Mouse (Mus musculus): ENCODE data around the gene Wdr38.

The Wdr38 gene

DNA sequence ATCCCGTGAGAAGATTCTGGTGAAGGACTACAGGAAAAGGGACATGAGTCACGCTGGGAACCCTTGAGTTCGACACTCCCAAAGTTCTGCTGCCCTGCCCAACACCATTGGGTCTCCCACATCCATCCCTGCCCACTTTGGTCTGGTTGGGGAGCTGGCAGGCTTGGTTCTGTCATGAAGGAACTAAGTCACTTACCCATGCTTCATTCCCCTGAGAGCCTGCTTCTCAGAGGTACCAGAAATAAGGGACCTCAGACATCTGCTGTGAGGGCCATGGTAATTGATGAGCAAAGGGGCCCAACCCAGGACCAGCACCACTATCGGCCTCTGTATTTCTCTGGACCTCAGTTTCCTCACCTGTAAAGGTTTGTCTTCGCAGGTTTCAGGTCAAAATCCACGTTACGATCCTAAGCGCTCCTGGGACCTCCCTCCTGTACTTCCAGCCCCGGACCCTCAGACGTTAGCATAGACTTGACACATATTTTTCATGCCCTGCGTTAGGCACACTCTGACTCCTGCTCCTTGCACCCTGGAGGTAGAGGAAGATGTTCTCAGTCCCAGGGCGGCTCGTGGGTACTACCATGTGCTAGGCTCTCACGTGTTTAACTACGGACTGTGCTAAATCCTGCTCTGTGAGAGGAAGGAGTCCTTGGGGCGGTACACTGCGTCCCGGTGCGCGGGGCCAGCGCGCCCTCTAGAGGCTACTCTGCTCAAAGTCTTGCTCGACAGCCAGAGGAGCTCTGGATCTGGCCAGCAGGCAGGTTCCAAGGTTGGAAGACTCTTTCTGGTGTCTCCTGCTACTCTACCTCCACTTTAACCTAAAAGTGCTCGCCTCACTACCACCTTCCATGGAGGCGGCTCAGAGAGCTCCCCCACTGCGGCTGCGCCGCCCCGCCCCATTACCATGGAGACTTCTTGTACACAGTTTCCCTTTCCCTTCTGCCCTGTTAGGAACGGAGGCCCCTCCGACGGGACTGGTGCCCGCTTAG is at the start of gene Wdr38:
Gene Wdr38 (plus strand): TSS at position 91 of the 989 bp plus-strand sequence.
- peak; percentile 90 to 91 for DNase-seq (ENCODE audit: low spot score in 2 of 2)

DNA sequence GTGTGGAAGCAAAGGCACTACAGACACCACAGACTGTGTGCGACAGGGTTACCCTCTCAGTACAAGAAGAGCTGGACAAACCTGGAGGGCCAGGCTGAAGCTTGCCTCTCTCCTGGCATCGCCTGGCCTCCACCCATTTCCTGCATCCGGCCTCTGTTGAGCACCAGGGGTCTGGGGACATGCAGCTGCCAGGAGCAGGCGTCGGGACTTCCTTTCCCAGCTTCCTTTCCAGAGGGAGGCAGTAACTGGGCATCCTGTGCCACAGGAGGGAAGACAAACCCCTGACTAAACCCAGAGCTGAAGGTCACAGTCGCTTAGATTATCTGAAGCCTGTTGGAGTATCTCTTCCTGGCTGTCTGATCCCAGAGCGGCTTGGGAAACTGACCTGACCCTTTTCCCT is 49.7 kb upstream of the Wdr38 start:
- DNase-seq (ENCODE audit: low spot score in 2 of 2): peak in 1 of 2 experiments; percentile 18

DNA sequence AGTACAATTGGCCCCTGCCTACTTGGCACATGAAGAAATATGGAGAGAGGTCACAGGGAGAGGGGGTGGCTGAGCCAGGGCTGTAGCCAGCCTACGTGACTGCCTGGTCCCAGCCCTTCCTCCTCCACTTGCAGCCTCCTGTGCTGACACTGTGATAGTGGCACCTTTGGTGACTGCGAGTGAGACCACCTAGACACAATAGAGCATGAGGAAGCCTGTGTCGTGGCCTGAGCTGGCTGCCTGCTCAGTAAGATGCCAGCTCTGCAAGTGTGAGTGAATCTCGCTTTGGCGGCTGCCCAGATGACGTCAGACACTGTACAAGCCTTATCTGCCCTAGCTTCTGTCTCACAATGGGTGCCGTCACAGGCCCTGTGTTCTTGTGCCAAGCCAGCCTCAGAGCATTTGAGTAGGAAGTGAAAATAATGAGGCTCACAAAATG is 47.0 kb upstream of the Wdr38 start:
- peak; percentile 91 to 93 for DNase-seq (ENCODE audit: low spot score in 2 of 2)

DNA sequence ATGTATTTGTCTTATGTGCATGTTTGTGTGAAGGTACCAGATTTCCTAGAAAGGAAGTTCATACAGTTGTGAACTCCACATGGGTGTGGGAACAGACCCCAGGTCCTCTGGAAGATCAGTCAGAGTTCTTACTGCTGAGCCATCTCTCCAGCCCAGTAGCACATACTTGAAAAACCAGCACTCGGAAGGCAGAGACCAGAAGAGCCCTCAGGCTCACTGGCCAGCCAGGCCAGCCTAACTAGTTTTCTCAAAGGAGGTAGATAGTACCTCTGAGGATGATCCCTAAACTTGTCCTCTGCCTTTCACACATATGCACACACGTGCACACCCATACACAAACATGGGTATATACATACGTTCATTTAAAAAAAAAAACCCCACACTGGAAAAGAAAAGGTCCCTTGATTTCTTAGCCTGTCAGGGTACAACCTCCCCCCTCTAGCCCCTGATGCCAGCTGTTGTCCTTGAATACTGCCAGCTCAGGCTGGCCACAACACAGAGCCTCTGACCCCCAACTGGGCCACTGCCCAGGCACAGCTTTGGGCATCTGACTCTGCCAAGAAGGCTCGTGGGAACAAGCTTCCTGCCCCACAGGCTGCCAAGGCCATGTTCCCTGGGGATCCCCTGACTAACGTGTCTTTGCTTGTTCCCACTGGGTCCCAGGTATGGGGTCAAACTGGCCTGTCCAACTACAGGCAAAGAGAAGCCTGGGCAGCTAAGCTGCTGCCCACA is 44.0 kb upstream of the Wdr38 start:
- DNase-seq (ENCODE audit: low spot score in 2 of 2): peak; percentile 85 to 87

DNA sequence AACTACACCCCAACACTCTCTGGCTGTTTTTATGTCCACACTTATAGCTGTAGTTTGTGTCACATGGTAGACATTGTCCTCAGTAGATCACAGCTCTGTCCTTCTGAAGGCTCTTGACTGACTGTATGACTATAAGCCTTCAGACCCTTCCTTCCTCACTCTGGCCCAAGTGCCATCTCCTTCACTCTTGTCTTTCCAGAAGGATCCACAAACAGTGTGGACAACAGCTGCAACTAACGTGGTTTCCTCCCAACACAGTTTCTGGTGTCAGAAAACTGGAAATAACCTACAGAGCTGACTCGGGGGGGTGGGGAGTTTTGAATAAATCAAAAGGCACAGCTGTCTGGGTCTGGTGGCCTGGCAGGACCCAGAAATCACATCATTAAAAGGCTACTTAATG is 41.2 kb upstream of the Wdr38 start:
- no peak for DNase-seq (ENCODE audit: low spot score in 2 of 2)

DNA sequence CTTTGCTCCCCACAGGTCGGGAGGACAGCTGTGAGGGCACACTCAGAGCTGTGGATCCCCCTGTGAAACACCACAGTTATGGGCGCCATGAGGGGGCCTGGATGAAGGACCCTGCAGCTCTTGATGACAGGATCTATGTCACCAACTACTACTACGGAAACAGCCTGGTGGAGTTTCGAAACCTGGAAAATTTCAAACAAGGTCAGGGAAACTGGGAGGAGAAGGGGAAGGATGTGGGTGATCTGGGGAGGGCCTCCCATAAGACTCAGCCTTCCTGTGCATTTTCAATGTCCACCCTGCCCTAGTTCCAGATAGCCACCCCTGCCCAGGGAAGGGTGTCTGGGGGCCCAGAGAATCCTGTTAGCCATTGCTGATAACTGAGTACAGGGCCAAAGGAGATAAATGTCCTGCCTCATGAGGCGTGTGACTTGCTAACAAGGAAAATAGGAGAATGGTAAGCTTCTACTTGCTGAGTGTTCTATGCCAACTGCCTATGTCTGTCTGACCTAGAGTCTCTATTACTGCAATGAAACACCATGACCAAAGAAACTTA is 39.5 kb upstream of the Wdr38 start:
- DNase-seq (ENCODE audit: low spot score in 2 of 2): no peak

DNA sequence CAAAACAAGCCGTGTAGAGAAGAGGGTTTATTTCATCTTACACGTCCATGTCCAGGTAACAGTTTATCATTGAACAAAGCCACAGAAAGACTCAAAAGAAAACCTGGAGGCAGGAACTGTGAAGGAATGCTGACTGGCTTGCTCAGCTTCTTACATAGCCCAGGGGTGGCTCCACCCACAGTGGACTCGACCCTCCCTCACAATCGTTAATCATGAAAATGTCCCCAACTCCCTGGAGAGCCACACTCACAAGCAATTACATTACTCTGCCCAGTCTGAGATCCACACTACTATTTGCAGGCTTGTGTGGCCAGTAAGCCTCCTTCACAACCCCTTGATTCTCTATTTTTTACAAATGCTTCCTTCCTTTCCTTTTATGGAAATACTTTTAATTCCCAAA is 33.1 kb upstream of the Wdr38 start:
- DNase-seq (ENCODE audit: low spot score in 2 of 2): no peak

DNA sequence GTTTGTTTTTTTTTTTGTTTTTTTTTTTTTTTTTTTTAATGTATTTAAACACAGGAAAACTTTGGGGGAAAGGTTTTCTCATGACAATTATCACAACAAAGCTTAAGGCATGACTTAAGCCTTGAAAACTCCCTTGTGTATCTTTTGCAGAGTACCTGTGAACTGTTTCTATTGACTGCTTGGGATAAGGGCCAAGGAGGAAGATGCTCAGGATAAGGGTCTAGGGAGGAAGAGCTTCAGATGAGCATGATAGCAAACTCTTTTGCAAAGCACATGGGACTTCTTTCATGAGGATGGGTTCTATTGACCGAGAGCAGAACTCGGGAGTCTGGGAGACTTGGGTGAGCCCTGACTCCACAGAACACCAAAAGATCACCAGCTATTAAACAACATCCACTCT is 27.6 kb upstream of the Wdr38 start:
- no peak for DNase-seq (ENCODE audit: low spot score in 2 of 2)

DNA sequence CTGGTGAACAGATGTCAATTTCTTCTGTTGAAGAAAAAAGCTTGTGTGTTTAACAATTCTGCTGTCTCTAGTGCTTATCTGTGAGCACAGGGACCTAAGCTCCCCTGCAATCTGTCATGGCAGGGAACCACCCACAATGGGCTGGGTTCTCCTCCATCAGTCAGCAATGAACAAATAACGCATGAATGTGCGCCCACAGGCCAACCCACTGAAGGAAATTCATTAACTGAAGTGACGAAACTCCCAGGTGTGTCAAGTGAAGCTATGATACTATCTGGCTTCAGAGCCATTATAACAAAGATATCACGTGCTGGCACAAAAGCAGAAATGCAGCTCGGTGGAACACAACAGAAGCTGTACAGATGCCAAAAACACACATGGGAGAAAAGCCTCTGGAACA is 27.2 kb upstream of the Wdr38 start:
- DNase-seq (ENCODE audit: low spot score in 2 of 2): no peak

DNA sequence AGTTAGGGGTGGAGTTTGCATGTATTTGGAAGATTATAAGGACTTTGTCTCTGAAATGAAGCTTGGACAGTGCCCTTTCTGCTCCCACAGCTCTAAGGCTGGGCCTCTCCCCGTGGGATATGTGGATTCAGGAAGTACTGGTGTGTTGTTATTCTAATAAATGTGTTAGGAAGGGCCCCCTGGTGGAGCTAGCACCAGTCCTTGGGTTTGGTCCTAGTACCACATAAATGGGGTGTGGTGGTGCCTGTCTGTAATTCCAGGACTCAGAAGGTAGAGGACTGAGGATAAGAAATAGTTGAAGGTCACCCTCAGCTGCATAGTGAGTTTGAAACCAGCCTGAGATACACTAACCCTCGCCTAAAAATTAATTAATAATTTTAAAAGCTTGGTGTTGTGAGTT is 24.1 kb upstream of the Wdr38 start:
- no peak for DNase-seq (ENCODE audit: low spot score in 2 of 2)

DNA sequence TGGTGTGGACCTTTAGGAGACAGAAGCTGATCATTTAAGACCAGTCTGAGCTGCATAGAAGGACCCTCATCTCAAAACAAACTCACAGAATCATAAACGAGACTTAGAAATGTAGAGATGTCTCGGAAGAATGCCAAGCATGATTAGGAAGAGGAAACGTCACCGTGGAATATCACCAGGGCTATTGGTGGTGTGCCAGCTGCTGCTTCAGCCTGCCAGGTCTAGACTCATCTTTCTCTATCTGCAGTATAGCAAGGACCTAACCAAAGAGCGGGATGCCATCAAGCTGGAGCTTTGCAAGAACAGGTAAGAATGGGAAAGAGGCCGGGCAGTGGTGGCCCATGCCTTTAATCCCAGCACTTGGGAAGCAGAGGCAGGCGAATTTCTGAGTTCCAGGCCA is 23.6 kb upstream of the Wdr38 start:
- peak in 1 of 2 experiments; percentile 46 for DNase-seq (ENCODE audit: low spot score in 2 of 2)

DNA sequence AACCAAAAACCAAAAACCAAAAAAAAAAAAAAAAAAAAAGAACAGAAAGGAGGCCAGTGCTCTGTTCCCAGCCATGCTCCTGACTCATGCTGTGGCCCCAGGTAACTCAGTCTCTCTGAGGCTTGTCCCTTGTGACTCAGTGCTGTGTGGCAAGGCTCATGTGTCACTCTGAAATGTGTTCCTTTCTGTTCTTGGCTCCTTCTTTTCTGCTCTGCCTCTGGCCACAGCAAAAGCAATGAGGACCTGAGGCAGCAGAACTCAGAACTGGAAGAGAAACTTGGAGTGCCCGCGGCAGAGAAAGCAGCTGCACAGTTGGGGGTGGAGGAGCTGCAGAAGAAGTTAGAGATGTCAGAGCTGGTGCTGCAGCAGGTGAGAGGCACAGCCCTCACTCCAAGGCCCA is 23.1 kb upstream of the Wdr38 start:
- DNase-seq (ENCODE audit: low spot score in 2 of 2): no peak

DNA sequence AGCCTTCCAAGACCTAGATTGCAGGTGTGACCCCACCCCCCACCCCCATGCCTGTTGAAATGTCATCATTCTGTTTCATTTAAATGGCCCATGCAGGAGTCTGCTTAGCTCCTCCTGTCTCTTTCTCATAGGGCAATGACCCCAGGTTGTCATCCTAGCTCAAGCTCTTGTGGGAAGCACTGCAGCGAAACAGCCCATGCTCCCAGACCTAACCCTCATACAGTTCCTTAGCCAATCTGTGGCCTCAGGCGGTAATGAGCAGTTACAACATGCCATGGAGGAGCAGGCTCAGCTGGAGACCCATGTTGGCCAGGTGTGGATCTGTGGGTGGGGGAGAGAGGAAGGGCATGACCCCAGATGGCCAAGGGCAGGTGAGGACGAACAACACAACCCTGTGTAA is 22.1 kb upstream of the Wdr38 start:
- no peak for DNase-seq (ENCODE audit: low spot score in 2 of 2)

DNA sequence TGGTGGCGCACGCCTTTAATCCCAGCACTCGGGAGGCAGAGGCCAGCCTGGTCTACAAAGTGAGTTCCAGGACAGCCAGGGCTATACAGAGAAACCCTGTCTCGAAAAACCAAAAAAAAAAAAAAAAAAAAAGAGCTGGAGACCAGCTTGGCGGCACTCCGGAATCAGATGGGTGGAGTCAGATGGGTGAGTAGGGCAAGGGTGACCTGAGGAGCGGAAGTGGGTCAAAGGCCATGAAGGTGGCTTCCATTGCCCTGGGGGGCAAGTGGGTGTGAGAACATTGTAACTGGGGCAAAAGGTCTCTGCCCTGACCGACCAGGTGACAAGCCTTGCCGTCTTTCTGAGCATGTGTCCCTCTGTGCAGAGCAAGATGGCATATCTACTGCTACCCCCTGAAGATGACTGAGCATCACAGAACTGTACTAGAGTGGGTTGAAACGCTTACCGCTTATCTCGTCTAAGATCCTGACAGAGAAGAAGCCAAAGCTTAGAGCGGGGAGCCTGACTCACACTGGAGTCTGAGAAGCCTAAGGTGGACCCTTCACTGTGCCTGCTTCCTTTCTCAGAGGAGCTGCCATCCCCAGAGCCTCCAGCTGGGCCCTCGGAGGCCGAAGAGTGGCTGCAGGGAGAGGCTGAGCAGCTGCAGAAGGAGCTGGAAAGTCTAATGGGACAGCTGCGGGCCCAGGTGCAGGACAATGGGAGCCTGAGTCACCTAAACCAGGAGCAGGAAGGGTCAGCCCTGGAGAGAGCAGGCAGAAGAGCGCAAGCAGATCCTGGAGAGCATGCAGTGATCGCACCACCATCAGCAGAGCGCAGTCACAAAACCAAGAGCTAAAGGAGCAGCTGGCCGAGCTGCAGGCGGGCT is 21.1 kb upstream of the Wdr38 start:
- DNase-seq (ENCODE audit: low spot score in 2 of 2): no peak

DNA sequence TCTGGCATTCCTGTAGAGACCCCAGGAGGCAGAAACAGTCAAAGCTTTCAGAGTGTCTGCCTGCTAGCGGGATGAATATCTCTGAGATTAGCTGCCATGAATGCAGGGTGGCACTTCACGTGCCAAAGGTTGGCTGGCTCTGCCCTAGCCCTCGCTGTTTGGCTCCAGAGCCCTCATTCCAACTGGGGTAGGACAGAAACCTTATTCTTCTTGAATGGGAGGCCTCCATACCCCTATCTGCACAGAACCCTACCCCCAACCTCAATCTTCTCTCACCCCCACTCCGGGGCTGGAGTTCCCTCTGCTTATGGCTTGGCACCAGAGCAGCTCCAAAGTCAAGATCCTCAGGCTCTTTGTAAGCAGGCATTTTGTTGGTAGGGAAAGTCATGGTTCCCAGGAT is 19.4 kb upstream of the Wdr38 start:
- DNase-seq (ENCODE audit: low spot score in 2 of 2): no peak

DNA sequence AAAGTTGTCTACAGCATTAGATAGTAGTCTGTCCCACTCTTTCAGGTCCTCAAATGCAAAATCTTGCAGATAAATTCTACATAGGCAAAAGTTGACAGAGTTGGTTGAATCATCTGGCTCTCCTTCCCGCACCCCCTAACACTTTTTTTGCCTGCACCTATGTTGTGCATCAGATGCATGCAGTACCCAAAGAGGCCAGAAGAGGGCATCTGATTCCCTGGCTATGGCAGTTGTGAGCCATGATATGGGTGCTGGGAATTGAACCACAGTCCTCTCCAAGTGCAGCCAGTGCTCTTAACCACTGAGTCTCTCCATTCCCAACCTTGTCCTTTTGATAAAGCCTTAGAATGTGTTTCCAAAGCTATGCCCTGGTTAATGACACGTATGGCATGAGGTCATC is 13.8 kb upstream of the Wdr38 start:
- DNase-seq (ENCODE audit: low spot score in 2 of 2): no peak

DNA sequence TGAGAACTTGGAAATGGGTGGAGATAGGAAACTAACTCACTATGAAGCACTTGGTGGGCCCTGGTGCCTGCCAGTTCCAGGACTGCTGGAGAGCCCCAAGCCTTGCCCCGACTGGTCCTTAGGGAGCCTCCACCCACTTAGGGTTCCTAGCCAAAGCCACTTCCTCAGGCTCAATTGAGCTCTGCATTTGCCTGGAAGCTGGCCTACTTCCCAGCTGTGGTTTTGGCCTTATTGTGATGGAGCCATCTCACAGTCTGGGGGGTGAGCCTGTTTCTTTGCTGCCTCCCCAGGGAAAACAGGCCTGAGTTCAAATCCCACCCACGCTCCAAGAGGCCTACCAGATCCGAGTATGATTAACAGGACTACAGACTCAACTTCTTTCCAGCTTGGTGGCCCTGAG is 10.7 kb upstream of the Wdr38 start:
- peak in 1 of 2 experiments; percentile 47 for DNase-seq (ENCODE audit: low spot score in 2 of 2)

DNA sequence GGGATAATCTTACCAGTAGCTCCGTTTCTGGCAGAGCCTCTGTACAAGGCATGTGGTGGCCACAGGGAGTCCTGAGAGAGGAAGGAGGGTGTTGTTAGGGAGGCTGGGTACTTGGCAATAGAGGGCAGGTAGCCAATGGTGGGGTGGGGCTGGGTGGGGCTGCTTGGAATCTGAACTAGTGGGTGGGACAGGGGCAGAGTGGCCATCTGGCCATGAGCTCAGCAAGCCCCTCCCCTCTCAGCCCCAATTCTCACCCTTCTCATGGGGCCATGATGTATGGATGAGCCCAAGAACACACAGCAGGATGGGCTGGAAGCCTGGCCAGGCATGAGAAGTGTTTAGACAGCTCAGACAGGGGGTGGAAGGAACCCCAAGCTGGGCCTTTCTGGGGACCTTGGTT is 9.9 kb upstream of the Wdr38 start:
- DNase-seq (ENCODE audit: low spot score in 2 of 2): no peak

DNA sequence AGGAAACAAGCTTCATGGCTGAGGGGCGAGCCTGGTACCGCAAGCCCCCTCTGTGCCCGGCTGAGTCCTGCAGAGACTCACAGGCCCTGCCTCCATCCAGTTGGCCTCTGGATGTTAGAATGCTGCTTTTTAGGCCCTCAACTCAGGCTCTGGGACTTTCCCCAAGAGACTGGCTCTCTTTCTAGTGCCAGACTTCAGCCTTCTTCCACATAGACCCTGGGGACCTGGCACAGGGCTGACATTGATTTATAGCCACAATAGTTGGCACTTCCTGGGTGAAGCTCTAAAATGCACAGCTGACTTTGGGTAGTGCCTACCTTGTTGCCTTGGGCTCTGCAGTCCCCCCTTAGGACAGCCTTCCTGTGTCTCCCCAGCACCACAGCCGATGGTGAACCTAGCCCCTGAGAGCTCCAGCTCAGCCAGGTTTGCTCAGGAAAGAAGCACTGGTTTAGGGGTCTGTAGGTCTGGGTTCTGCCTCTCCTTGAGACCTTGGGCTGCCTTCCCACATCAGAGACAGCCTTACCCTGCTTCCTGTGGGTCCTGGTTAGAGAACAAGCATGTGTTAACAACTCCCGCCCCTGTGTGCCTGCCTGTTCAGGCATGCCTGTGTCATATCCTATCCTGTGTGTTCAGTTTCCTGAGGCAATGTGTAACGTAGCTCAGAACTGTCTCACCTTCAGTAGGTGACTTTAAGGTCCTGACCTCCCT is 9.3 kb upstream of the Wdr38 start:
- no peak for DNase-seq (ENCODE audit: low spot score in 2 of 2)

DNA sequence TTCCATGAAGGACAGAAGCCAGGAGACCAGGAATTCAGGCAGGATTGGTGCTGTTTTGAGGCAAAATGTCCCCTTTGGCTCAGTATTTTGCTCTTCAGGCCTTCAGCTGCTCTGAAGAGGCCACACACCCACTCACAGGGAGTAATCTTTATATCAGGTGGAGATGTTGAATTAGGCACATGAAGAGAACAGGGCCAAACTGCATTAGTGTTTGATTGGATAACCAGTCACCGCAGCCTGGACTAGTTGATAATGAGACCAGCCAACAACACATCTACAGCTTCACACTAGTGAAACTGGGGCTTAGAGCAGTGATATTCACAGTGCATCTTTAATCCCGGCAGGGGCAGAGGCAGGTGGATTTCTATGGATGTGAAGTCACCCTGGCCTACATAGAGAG is 8.3 kb upstream of the Wdr38 start:
- DNase-seq (ENCODE audit: low spot score in 2 of 2): no peak

DNA sequence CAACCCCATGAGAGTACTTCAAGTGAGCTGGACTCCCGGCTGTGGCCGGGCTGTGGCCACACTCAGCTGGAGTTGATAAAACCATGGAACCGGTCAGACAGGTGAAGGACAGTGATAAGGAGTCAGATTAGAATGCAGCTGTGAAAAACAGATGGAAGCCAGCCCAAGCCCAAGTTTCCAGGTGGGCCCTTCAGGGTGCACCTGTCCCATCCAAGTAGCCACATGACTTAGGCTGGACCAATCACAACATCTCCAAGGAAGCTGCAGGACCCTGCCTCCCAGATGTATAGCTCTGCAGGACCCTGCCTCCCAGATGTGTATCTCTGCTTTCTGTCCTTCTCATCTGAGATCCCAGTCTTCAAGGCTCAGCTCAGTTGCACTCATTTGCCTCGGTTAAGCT is 5.3 kb upstream of the Wdr38 start:
- no peak for DNase-seq (ENCODE audit: low spot score in 2 of 2)

All from right cerebral cortex, postnatal 10 days (tissue).